Mouse (Mus musculus): ENCODE data around the gene Cacna2d3. TPM values are rescaled to one million over a fixed set of nuclear protein-coding genes. Genes with fewer than 3 reads are reported as not detected.

Cacna2d3 gene
- total and polyA plus RNA-seq, 3 experiments: not detected

GRCm38 (mm10) chr14:29442476-29442875 lies 279.2 kb downstream of the Cacna2d3 start:
- Histone ChIP-seq H3K4me3 (ENCODE audit: control insufficient read depth in 1 of 2, insufficient read depth in 1 of 2, low read depth in 2 of 2, low read length in 2 of 2) (no peak overlapping the region), H3K27me3 (ENCODE audit: control insufficient read depth in 1 of 2, insufficient read depth in 2 of 2, low read length in 2 of 2) (no peaks in the 10 kb centered on the region), H3K79me2 (ENCODE audit: control insufficient read depth, insufficient read depth, low read length, poor library complexity) (no peaks in the 10 kb centered on the region), H3K4me1 (ENCODE audit: control insufficient read depth in 1 of 2, insufficient read depth in 2 of 2, low read length in 2 of 2) (no peaks in the 10 kb centered on the region), H3K9ac (ENCODE audit: control insufficient read depth, low read depth, low read length, poor library complexity, severe bottlenecking) (no peak overlapping the region), H3K27ac (ENCODE audit: control insufficient read depth, low read depth, low read length) (no peak overlapping the region), H3K9me3 (replicated peaks; ENCODE audit: insufficient read depth, low read length) (no peaks in the 10 kb centered on the region), H3K36me3 (ENCODE audit: control insufficient read depth in 1 of 2, insufficient read depth in 2 of 2, low read length in 2 of 2) (no peaks in the 10 kb centered on the region)
- TF ChIP-seq USF2 (IDR thresholded peaks at IDR 0.05; ENCODE audit: borderline replicate concordance in 1 of 2, insufficient read depth in 1 of 2, low read depth in 1 of 2, low read length in 2 of 2) (no peak), NRF1 (IDR thresholded peaks at IDR 0.05; ENCODE audit: insufficient read depth, low read depth, low read length, poor library complexity, severe bottlenecking) (no peak), CHD1 (IDR thresholded peaks at IDR 0.05; ENCODE audit: low read depth, low read length) (no peak), KAT2A (conservative IDR thresholded peaks at IDR 0.05; ENCODE audit: low read depth, low read length) (no peak), ZNF384 (IDR thresholded peaks at IDR 0.05; ENCODE audit: low read depth, low read length) (no peak), E2F4 (IDR thresholded peaks at IDR 0.05; ENCODE audit: borderline replicate concordance, low read depth, low read length) (no peak), MAZ (IDR thresholded peaks at IDR 0.05; ENCODE audit: low read depth, low read length) (no peak), TCF12 (IDR thresholded peaks at IDR 0.05; ENCODE audit: low read depth, low read length) (no peak), USF1 (IDR thresholded peaks at IDR 0.05; ENCODE audit: low read depth, low read length) (no peak)
- no peak for DNase-seq (ENCODE audit: low read depth, low spot score)

- no peaks in the 10 kb centered on the region for H3K79me2 ChIP-seq (ENCODE audit: control insufficient read depth, insufficient read depth, low read length, poor library complexity)
- no peaks in the 10 kb centered on the region for H3K9me3 ChIP-seq (replicated peaks; ENCODE audit: insufficient read depth, low read length)
- H3K27me3 ChIP-seq (ENCODE audit: control insufficient read depth in 1 of 2, insufficient read depth in 2 of 2, low read length in 2 of 2): no peaks in the 10 kb centered on the region
- H3K4me1 ChIP-seq (ENCODE audit: control insufficient read depth in 1 of 2, insufficient read depth in 2 of 2, low read length in 2 of 2): no peaks in the 10 kb centered on the region
- H3K9ac ChIP-seq (ENCODE audit: control insufficient read depth, low read depth, low read length, poor library complexity, severe bottlenecking): no peak overlapping the region
- no peak for TF ChIP-seq POLR2AphosphoS2 (IDR thresholded peaks at IDR 0.05; ENCODE audit: low read length)
- no peak overlapping the region for H3K4me3 ChIP-seq (ENCODE audit: control insufficient read depth in 1 of 2, insufficient read depth in 1 of 2, low read depth in 2 of 2, low read length in 2 of 2)
- H3K27ac ChIP-seq (ENCODE audit: control insufficient read depth, low read depth, low read length): no peak overlapping the region
- no peak for DNase-seq (ENCODE audit: low read depth, low spot score)
- H3K36me3 ChIP-seq (ENCODE audit: control insufficient read depth in 1 of 2, insufficient read depth in 2 of 2, low read length in 2 of 2): no peaks in the 10 kb centered on the region
Measured at GRCm38 (mm10) chr14:29438666-29439065, 283.0 kb downstream of the Cacna2d3 start.

GRCm38 (mm10) chr14:29438251-29438650 lies 283.4 kb downstream of the Cacna2d3 start:
- H3K4me3 ChIP-seq (ENCODE audit: control insufficient read depth in 1 of 2, insufficient read depth in 1 of 2, low read depth in 2 of 2, low read length in 2 of 2): no peak overlapping the region
- TF ChIP-seq NELFE (IDR thresholded peaks at IDR 0.05; ENCODE audit: low read depth, low read length) (no peak), TBP (IDR thresholded peaks at IDR 0.05; ENCODE audit: low read depth, low read length) (no peak), ZKSCAN1 (IDR thresholded peaks at IDR 0.05; ENCODE audit: low read depth, low read length) (no peak), EP300 (IDR thresholded peaks at IDR 0.05; ENCODE audit: low read depth in 1 of 2, low read length in 2 of 2) (no peak), POLR2AphosphoS2 (IDR thresholded peaks at IDR 0.05; ENCODE audit: low read length) (no peak), TAL1 (IDR thresholded peaks at IDR 0.05; ENCODE audit: low read length) (no peak), HCFC1 (IDR thresholded peaks at IDR 0.05; ENCODE audit: low read depth, low read length) (no peak), POLR2A (IDR thresholded peaks at IDR 0.05; ENCODE audit: control insufficient read depth in 1 of 2, insufficient read depth in 1 of 2, low read depth in 1 of 2, low read length in 2 of 2, poor library complexity in 1 of 2) (no peak), USF2 (IDR thresholded peaks at IDR 0.05; ENCODE audit: borderline replicate concordance in 1 of 2, insufficient read depth in 1 of 2, low read depth in 1 of 2, low read length in 2 of 2) (no peak)
- H3K79me2 ChIP-seq (ENCODE audit: control insufficient read depth, insufficient read depth, low read length, poor library complexity): no peaks in the 10 kb centered on the region
- H3K9ac ChIP-seq (ENCODE audit: control insufficient read depth, low read depth, low read length, poor library complexity, severe bottlenecking): no peak overlapping the region
- no peak overlapping the region for H3K27ac ChIP-seq (ENCODE audit: control insufficient read depth, low read depth, low read length)
- no peak for DNase-seq (ENCODE audit: low read depth, low spot score)
- H3K27me3 ChIP-seq (ENCODE audit: control insufficient read depth in 1 of 2, insufficient read depth in 2 of 2, low read length in 2 of 2): no peaks in the 10 kb centered on the region
- no peaks in the 10 kb centered on the region for H3K9me3 ChIP-seq (replicated peaks; ENCODE audit: insufficient read depth, low read length)
- H3K4me1 ChIP-seq (ENCODE audit: control insufficient read depth in 1 of 2, insufficient read depth in 2 of 2, low read length in 2 of 2): no peaks in the 10 kb centered on the region
- H3K36me3 ChIP-seq (ENCODE audit: control insufficient read depth in 1 of 2, insufficient read depth in 2 of 2, low read length in 2 of 2): no peaks in the 10 kb centered on the region

Measured in MEL (cell line).